8 mouse cellular contexts compared by ENCODE assay signal in the genomic region with DNA sequence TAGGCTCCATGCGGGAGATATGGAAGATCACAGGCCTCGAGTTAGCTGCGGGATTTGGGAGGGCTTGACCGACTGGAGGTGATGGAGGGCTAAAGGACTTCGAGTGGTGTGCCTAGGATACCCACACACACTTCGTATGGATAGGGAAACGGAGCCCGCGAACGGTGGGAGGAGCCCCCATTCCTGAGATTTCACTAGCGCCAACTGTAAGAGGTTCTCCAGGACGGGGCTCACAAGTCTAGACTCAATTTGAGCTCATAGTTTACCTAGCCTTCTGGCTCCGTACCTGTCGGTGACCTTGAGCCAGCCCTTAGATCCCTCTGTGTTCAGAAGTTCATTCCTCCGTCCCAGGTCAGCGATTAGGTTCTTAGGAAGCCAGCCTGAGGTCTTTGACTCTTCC. TPM values are rescaled to one million over a fixed set of nuclear protein-coding genes. Genes with fewer than 3 reads are reported as not detected.
DNase-seq lines count a peak whose midpoint lies in the region; ATAC-seq and TF ChIP-seq lines count a peak whose summit lies in the region.

No protein-coding gene starts in this region.

- no peak for TF ChIP-seq CTCF in intestine, postnatal 0 days (IDR thresholded peaks at IDR 0.05; ENCODE audit: low read depth)

- DNase-seq in right cerebral cortex, postnatal 14 days, result no peak
- DNase-seq in frontal cortex, adult 2 months (ENCODE audit: extremely low spot score in 1 of 2, low spot score in 1 of 2), result no peak
- no peak for DNase-seq in c-Kit-positive CD71-positive TER-119-positive erythroid progenitor cells, embryonic 14.5 days (ENCODE audit: low spot score)

- no peak; the same call in 1 of the 2 replicates for ATAC-seq in erythroblast, adult 5-6 weeks (replicated peaks; ENCODE audit: low FRiP score, poor library complexity, severe bottlenecking)
- ATAC-seq in intestine, postnatal 0 days, result no peak; the same call in 1 of the 2 replicates

- no peaks in the 10 kb centered on the region for H3K9me3 ChIP-seq in erythroblast, embryonic 14.5 days (ENCODE audit: control insufficient read depth, low read length)
- H3K9me3 ChIP-seq in intestine, postnatal 0 days (ENCODE audit: control insufficient read depth), result no peaks in the 10 kb centered on the region
- H3K9me3 ChIP-seq in megakaryocyte, embryonic 14.5 days, result no peaks in the 10 kb centered on the region

- 1% methylated on average over 16 of the region's 16 CpGs for WGBS in intestine, postnatal 0 days

- H3K9ac ChIP-seq in intestine, postnatal 0 days (ENCODE audit: low read depth, low read length), result peak overlapping the region; percentile 61

- H3K27me3 ChIP-seq in erythroblast, embryonic 14.5 days (ENCODE audit: control insufficient read depth), result peaks cover 7% of the 10 kb centered on the region
- H3K27me3 ChIP-seq in intestine, postnatal 0 days (replicated peaks; ENCODE audit: control insufficient read depth, insufficient read depth, low read length), result no peaks in the 10 kb centered on the region
- H3K27me3 ChIP-seq in megakaryocyte, embryonic 14.5 days (replicated peaks), result peaks cover 7% of the 10 kb centered on the region

- peak overlapping the region; percentile 73 for H3K4me2 ChIP-seq in intestine, postnatal 0 days (replicated peaks; ENCODE audit: low read depth)

- peaks cover 80% of the 10 kb centered on the region for H3K4me1 ChIP-seq in erythroblast, embryonic 14.5 days (ENCODE audit: control insufficient read depth)
- H3K4me1 ChIP-seq in brown adipose tissue, adult 24 weeks (ENCODE audit: control insufficient read depth, insufficient read depth, insufficient read length, low read length), result no peaks in the 10 kb centered on the region
- H3K4me1 ChIP-seq in intestine, postnatal 0 days (replicated peaks; ENCODE audit: control insufficient read depth, insufficient read depth, low read length), result peaks cover 6% of the 10 kb centered on the region; the same call in 1 of the 2 replicates
- peaks cover 70% of the 10 kb centered on the region for H3K4me1 ChIP-seq in megakaryocyte, embryonic 14.5 days

- H3K4me3 ChIP-seq in erythroblast, embryonic 14.5 days (replicated peaks), result peak overlapping the region; percentile 91
- H3K4me3 ChIP-seq in brown adipose tissue, adult 24 weeks (ENCODE audit: insufficient read depth, low read depth, low read length), result peak overlapping the region; percentile 72
- peak overlapping the region; percentile 51 for H3K4me3 ChIP-seq in intestine, postnatal 0 days (ENCODE audit: low read depth, low read length)
- peak overlapping the region; percentile 97 for H3K4me3 ChIP-seq in megakaryocyte, embryonic 14.5 days (replicated peaks)

- H3K36me3 ChIP-seq in erythroblast, embryonic 14.5 days (ENCODE audit: control insufficient read depth), result peaks cover 33% of the 10 kb centered on the region
- peaks cover 22% of the 10 kb centered on the region for H3K36me3 ChIP-seq in intestine, postnatal 0 days (ENCODE audit: control insufficient read depth, insufficient read depth)
- H3K36me3 ChIP-seq in megakaryocyte, embryonic 14.5 days (replicated peaks; ENCODE audit: low read length), result peaks cover 41% of the 10 kb centered on the region

- peak overlapping the region; percentile 74 for H3K27ac ChIP-seq in brown adipose tissue, adult 24 weeks (replicated peaks; ENCODE audit: low read depth, low read length)
- peak overlapping the region; percentile 71 for H3K27ac ChIP-seq in intestine, postnatal 0 days (ENCODE audit: low read depth, low read length)

RNA-seq across cellular contexts. Expression of gene Cish, which starts 1.2 kb away (rescaled TPM):
- 1.9 and 4.1 TPM in 2 replicates for polyA plus RNA-seq in erythroblast, embryonic 14.5 days (2012)
- total RNA-seq in erythroblast, adult 5-6 weeks (2015; ENCODE audit: low replicate concordance), result 2.1 and 7.9 TPM in 2 replicates
- total RNA-seq in erythroblast, adult 5-6 weeks (2017; ENCODE audit: low replicate concordance), result 2.0 and 4.7 TPM in 2 replicates
- 23.1 and 44.9 TPM in 2 replicates for polyA plus RNA-seq in brown adipose tissue, adult 24 weeks (2012; ENCODE audit: insufficient read depth, insufficient read length, missing spikeins)
- polyA plus RNA-seq in intestine, postnatal 0 days (2015; fragmentation: Nextera tagmentation; extraction: Ambion mirVana), result 9.4 and 12.1 TPM in 2 replicates
- polyA plus RNA-seq in megakaryocyte, embryonic 14.5 days (2012; ENCODE audit: insufficient read depth, low replicate concordance), result 47.7 and 114 TPM in 2 replicates
- 5.3 and 7.1 TPM in 2 replicates for polyA plus RNA-seq in frontal cortex, adult 2 months (2012; rRNA removed)

RNA-seq across cellular contexts. Expression of gene Mapkapk3, which starts 7.4 kb away (rescaled TPM):
- polyA plus RNA-seq in erythroblast, embryonic 14.5 days (2012), result 0.11 TPM in 2 replicates
- total RNA-seq in erythroblast, adult 5-6 weeks (2015; ENCODE audit: low replicate concordance), result 10.8 and 25.3 TPM in 2 replicates
- total RNA-seq in erythroblast, adult 5-6 weeks (2017; ENCODE audit: low replicate concordance), result 25.1 and 41.4 TPM in 2 replicates
- 18.4 and 23.6 TPM in 2 replicates for polyA plus RNA-seq in brown adipose tissue, adult 24 weeks (2012; ENCODE audit: insufficient read depth, insufficient read length, missing spikeins)
- polyA plus RNA-seq in intestine, postnatal 0 days (2015; fragmentation: Nextera tagmentation; extraction: Ambion mirVana), result 26.2 and 30.4 TPM in 2 replicates
- polyA plus RNA-seq in megakaryocyte, embryonic 14.5 days (2012; ENCODE audit: insufficient read depth, low replicate concordance), result 35.6 and 49.9 TPM in 2 replicates
- 7.0 and 7.6 TPM in 2 replicates for polyA plus RNA-seq in frontal cortex, adult 2 months (2012; rRNA removed)

RNA-seq across cellular contexts. Expression of gene Hemk1, which starts 41.1 kb away (rescaled TPM):
- 0.24 and 0.32 TPM in 2 replicates for polyA plus RNA-seq in erythroblast, embryonic 14.5 days (2012)
- 2.7 TPM in 1 of 2 replicates, not detected in the other for total RNA-seq in erythroblast, adult 5-6 weeks (2015; ENCODE audit: low replicate concordance)
- 0.94 and 5.2 TPM in 2 replicates for total RNA-seq in erythroblast, adult 5-6 weeks (2017; ENCODE audit: low replicate concordance)
- polyA plus RNA-seq in brown adipose tissue, adult 24 weeks (2012; ENCODE audit: insufficient read depth, insufficient read length, missing spikeins), result 52.8 and 58.3 TPM in 2 replicates
- polyA plus RNA-seq in intestine, postnatal 0 days (2015; fragmentation: Nextera tagmentation; extraction: Ambion mirVana), result 5.9 and 8.2 TPM in 2 replicates
- polyA plus RNA-seq in megakaryocyte, embryonic 14.5 days (2012; ENCODE audit: insufficient read depth, low replicate concordance), result 8.1 TPM in 1 of 2 replicates, not detected in the other
- polyA plus RNA-seq in frontal cortex, adult 2 months (2012; rRNA removed), result 31.9 and 39.1 TPM in 2 replicates

RNA-seq across cellular contexts. Expression of gene 6430571L13Rik, which starts 43.3 kb away (rescaled TPM):
- not detected in 2 replicates for polyA plus RNA-seq in erythroblast, embryonic 14.5 days (2012)
- total RNA-seq in erythroblast, adult 5-6 weeks (2015; ENCODE audit: low replicate concordance), result not detected in 2 replicates
- total RNA-seq in erythroblast, adult 5-6 weeks (2017; ENCODE audit: low replicate concordance), result not detected in 2 replicates
- polyA plus RNA-seq in brown adipose tissue, adult 24 weeks (2012; ENCODE audit: insufficient read depth, insufficient read length, missing spikeins), result 8.8 and 22.5 TPM in 2 replicates
- polyA plus RNA-seq in intestine, postnatal 0 days (2015; fragmentation: Nextera tagmentation; extraction: Ambion mirVana), result 0.14 and 0.20 TPM in 2 replicates
- polyA plus RNA-seq in megakaryocyte, embryonic 14.5 days (2012; ENCODE audit: insufficient read depth, low replicate concordance), result not detected in 2 replicates
- 26.2 and 26.8 TPM in 2 replicates for polyA plus RNA-seq in frontal cortex, adult 2 months (2012; rRNA removed)
